Mouse (Mus musculus) lung, embryonic 16.5 days (tissue): ENCODE data around the gene Nt5c3b. TPM values are rescaled to one million over a fixed set of nuclear protein-coding genes. Genes with fewer than 3 reads are reported as not detected.

Experiments used
- ATAC-seq: fragments of 200-750 bp; cut with Nextera tagmentation; 2 replicates; pipeline ENCODE4 v1.8.0; 2017; ENCODE audit warnings: low read depth, mild to moderate bottlenecking, moderate library complexity
- H3K27ac ChIP-seq: fragments of 300-500 bp; sonication (generic); 2 replicates; pipeline ENCODE4 v1.5.1; 2014; ENCODE audit warnings: mild to moderate bottlenecking, control low read depth, low read length
- H3K27me3 ChIP-seq: fragments of 300-500 bp; sonication (generic); 2 replicates; pipeline ENCODE4 v1.6.1; 2014; ENCODE audit warnings: low read depth, low read length, mixed read lengths; ENCODE audit not compliant: control insufficient read depth, insufficient read depth
- H3K36me3 ChIP-seq: fragments of 300-500 bp; sonication (generic); 2 replicates; pipeline ENCODE4 v1.6.1; 2014; ENCODE audit warnings: low read length; ENCODE audit not compliant: control insufficient read depth, insufficient read depth
- H3K4me1 ChIP-seq: fragments of 300-500 bp; sonication (generic); replicated peaks from 2 replicates; pipeline ENCODE4 v1.6.1; 2014; ENCODE audit warnings: low read length, mixed read lengths; ENCODE audit not compliant: control insufficient read depth, insufficient read depth
- H3K4me2 ChIP-seq: fragments of 300-500 bp; sonication (generic); 2 replicates; pipeline ENCODE4 v1.6.1; 2014; ENCODE audit warnings: low read depth, low read length, control low read depth
- H3K4me3 ChIP-seq: fragments of 300-500 bp; sonication (generic); 2 replicates; pipeline ENCODE4 v1.5.1; 2014; ENCODE audit warnings: mild to moderate bottlenecking, low read length, control low read depth
- H3K9ac ChIP-seq: fragments of 300-500 bp; sonication (generic); 2 replicates; pipeline ENCODE4 v1.6.1; 2014; ENCODE audit warnings: low read length, control low read depth
- H3K9me3 ChIP-seq: fragments of 300-500 bp; sonication (generic); 2 replicates; pipeline ENCODE4 v1.6.1; 2016; ENCODE audit warnings: low read length; ENCODE audit not compliant: control insufficient read depth
- WGBS: fragments of 180-500 bp; shearing (Covaris S2); extraction: QIAGEN DNeasy Blood & Tissue Kit; methylation state at CpG from one replicate; pipeline ENCODE4 v1.1.7; 2014; 5-methylcytosine and 5-hydroxymethylcytosine counted together
- polyA plus RNA-seq: library from polyadenylated mRNA; unstranded; fragments of >200 nt; fragmentation: Nextera tagmentation; extraction: Ambion mirVana; gene quantifications from 2 replicates; pipeline ENCODE4 v1.2.1, GENCODE M21; 2015

Nt5c3b gene
- polyA plus RNA-seq, 1 experiment from 2014 or later = 129 TPM

DNA sequence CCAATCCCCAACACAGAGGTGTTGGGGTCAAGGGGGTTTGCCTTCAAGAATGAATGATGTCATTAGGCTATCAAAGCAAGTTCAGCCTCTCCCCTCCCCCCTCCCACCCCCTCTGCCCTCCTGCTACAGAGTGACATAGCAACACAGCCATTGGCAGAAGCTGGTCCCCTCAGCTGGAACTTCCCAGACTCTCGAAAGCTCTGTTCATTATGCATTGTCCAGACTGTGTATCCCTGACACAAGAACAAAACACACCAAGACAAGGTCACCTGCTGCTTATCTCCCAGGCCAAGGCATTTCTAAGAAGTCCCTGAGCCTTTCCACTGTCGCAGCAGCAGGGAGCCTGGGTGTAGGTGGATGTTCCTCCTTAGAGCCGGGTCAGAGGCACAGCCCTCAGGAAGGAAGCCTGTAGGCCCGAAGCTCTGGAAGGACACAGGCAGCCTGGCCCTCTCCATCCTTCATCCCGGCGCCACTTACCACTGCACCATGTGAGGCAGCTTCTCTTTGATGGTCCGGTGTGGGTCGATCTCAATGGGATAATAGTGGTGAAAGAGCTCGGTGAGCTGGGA lies 5.8 kb downstream of the Nt5c3b start:
- no peaks in the 10 kb centered on the region for H3K27me3 ChIP-seq
- H3K9me3 ChIP-seq = no peaks in the 10 kb centered on the region
- WGBS = 84% methylated on average over 9 of the region's 9 CpGs
- no peak overlapping the region for H3K9ac ChIP-seq
- H3K27ac ChIP-seq = no peak overlapping the region
- H3K4me1 ChIP-seq = peaks cover 10% of the 10 kb centered on the region
- ATAC-seq = no peak
- H3K36me3 ChIP-seq = peaks cover 23% of the 10 kb centered on the region
- H3K4me3 ChIP-seq = no peak overlapping the region
- no peak overlapping the region for H3K4me2 ChIP-seq

- Histone ChIP-seq H3K4me1 (no peaks in the 10 kb centered on the region), H3K9me3 (no peaks in the 10 kb centered on the region), H3K27me3 (no peaks in the 10 kb centered on the region), H3K27ac (no peak overlapping the region), H3K4me2 (no peak overlapping the region), H3K4me3 (no peak overlapping the region), H3K9ac (no peak overlapping the region), H3K36me3 (peaks cover 20% of the 10 kb centered on the region)
- 69% methylated on average over 5 of the region's 5 CpGs for WGBS
- ATAC-seq = no peak
Observed at GRCm38 (mm10) chr11:100432002-100432401, 9.6 kb downstream of the Nt5c3b start.

DNA sequence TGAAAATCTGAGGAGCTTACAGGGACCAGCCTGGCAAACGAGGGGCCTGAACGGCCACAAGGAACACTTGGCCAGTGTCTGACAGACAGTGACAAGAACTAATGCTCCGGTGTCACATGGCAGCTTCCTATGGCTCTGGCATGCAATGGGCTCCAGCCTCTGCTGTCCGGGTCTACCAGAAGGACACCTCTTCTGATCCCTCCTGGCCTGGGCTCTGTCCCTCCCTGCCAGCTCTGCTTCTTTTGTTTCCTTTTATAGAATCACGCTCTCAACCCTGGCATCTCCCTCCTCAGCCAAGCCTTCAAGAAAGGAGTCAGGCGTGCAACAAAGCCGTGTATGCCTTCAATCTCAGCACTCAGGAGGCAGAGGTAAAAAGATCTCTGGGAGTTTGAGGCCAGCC lies 11.6 kb downstream of the Nt5c3b start:
- Histone ChIP-seq H3K4me1 (no peaks in the 10 kb centered on the region), H3K27me3 (no peaks in the 10 kb centered on the region), H3K4me2 (no peak overlapping the region), H3K27ac (no peak overlapping the region), H3K4me3 (no peak overlapping the region), H3K36me3 (peaks cover 18% of the 10 kb centered on the region), H3K9me3 (no peaks in the 10 kb centered on the region), H3K9ac (no peak overlapping the region)
- no peak for ATAC-seq
- WGBS = 84% methylated on average over 7 of the region's 7 CpGs

DNA sequence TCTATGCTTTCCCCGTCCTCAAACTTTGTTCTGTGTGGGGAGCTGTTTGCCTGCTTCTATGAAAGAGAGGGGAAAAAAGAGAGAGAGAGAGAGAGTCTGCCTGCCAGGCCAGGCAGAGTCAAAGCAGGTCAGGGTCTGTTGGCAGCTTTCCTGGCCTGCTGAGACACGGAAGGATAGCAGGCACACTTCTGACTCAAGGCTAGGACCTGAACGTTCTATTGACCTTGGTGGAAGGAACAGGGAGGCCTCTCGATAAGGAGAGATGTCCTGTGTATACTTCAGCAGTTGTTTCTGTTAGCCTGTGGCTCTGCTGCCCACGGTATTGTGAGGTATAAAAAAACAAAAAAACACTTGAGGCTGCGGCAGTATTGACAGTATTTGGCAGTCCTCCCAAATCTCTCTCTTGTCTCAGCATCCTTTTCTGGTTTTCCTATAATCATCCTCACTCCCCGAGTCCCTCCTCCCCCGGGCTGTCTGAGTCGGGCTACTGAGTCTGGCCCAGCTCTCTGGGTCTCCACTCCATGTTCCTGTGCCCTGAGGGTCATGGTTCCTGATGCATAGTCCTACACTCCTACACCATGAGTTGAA lies 12.9 kb downstream of the Nt5c3b start:
- H3K9me3 ChIP-seq = no peaks in the 10 kb centered on the region
- 48% methylated on average over 9 of the region's 9 CpGs for WGBS
- H3K36me3 ChIP-seq = peaks cover 22% of the 10 kb centered on the region
- no peak overlapping the region for H3K4me2 ChIP-seq
- no peak overlapping the region for H3K4me3 ChIP-seq
- no peak overlapping the region for H3K9ac ChIP-seq
- ATAC-seq = 0 out of 2 replicates have a peak, but pooled peaks have one; percentile 35
- no peaks in the 10 kb centered on the region for H3K4me1 ChIP-seq
- H3K27ac ChIP-seq = no peak overlapping the region
- H3K27me3 ChIP-seq = no peaks in the 10 kb centered on the region

GRCm38 (mm10) chr11:100426820-100427219 lies 14.8 kb downstream of the Nt5c3b start:
- H3K9me3 ChIP-seq = no peaks in the 10 kb centered on the region
- H3K4me1 ChIP-seq = no peaks in the 10 kb centered on the region
- no peak overlapping the region for H3K27ac ChIP-seq
- peaks cover 28% of the 10 kb centered on the region for H3K36me3 ChIP-seq
- H3K9ac ChIP-seq = no peak overlapping the region
- H3K4me2 ChIP-seq = no peak overlapping the region
- ATAC-seq = no peak
- 77% methylated on average over 3 of the region's 3 CpGs for WGBS
- no peaks in the 10 kb centered on the region for H3K27me3 ChIP-seq
- H3K4me3 ChIP-seq = no peak overlapping the region

- H3K4me1 ChIP-seq = no peaks in the 10 kb centered on the region
- 24% methylated on average over 7 of the region's 7 CpGs for WGBS
Observed at GRCm38 (mm10) chr11:100425851-100426250, 15.8 kb downstream of the Nt5c3b start.

GRCm38 (mm10) chr11:100423836-100424235 lies 17.8 kb downstream of the Nt5c3b start:
- no peaks in the 10 kb centered on the region for H3K4me1 ChIP-seq
- WGBS = 82% methylated on average over 7 of the region's 7 CpGs
- peaks cover 25% of the 10 kb centered on the region for H3K36me3 ChIP-seq
- H3K27ac ChIP-seq = no peak overlapping the region
- no peak overlapping the region for H3K4me2 ChIP-seq
- H3K9ac ChIP-seq = no peak overlapping the region
- ATAC-seq = no peak
- no peak overlapping the region for H3K4me3 ChIP-seq
- no peaks in the 10 kb centered on the region for H3K27me3 ChIP-seq
- no peaks in the 10 kb centered on the region for H3K9me3 ChIP-seq

More at GRCm38 (mm10) chr11:100425851-100426250, 15.8 kb downstream of the Nt5c3b start:
- Histone ChIP-seq H3K9me3 (no peaks in the 10 kb centered on the region), H3K4me3 (no peak overlapping the region), H3K9ac (no peak overlapping the region), H3K4me2 (no peak overlapping the region), H3K27me3 (no peaks in the 10 kb centered on the region), H3K36me3 (peaks cover 29% of the 10 kb centered on the region), H3K27ac (no peak overlapping the region)
- peak; percentile 38 for ATAC-seq

- Histone ChIP-seq H3K27ac (no peak overlapping the region), H3K4me3 (no peak overlapping the region), H3K27me3 (no peaks in the 10 kb centered on the region), H3K9ac (no peak overlapping the region), H3K9me3 (no peaks in the 10 kb centered on the region), H3K36me3 (peaks cover 25% of the 10 kb centered on the region), H3K4me2 (no peak overlapping the region), H3K4me1 (peaks cover 7% of the 10 kb centered on the region)
- WGBS = 74% methylated on average over 8 of the region's 8 CpGs
- ATAC-seq = no peak
Observed at GRCm38 (mm10) chr11:100421537-100421936, 20.1 kb downstream of the Nt5c3b start.

DNA sequence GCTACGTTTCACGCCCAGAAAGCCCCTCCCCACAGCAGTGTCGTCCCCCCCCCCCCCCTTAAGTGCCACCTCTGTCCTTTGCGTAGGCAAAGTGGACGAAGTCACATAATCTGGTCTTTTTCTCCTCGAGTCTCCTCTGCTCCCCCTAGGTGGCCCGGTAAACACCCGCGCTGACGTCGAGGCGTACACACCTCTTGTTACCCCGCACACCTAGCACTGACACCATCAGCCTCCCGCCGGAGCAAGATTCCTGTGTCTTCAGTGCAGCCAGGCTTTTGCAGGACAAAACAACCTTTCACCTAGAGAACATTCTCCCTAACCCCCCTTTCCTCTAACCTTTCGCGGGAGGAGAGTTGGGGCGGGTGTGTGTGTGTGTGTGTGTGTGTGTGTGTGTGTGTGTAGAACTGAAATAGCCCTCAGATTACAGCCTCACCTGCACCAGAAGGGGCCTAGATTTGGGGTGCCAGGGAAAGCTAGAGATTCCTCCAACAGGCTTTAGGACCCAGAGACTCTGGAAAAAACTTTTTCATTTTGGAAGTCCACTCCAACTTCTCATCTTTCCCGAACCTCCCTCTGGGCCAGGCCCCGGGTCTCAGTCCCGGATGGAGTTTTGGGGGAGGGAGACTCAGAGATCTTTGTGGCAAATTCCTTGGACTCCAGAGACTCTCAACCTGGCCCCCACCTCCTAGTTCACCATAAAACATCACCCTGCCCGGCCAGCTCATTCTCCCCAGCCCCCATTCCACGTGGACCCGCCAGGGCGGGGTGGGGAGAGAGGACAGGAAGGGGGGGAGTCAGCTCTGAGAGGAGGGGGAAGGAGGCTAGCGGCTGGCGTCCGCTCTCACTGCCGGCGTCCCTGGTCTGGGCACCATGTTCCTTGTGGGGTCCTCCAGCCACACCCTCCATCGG lies 26.4 kb downstream of the Nt5c3b start, which contains the start of gene Fkbp10:
Gene Fkbp10, plus strand, starts transcription at position 784 of the 909 bp plus-strand sequence.
- peak; percentile 54 for ATAC-seq
- Histone ChIP-seq H3K4me2 (peak within 1 kb of the TSS; percentile 79), H3K4me3 (peak within 1 kb of the TSS; percentile 84), H3K4me1 (peaks cover 38% of the 10 kb centered on the region), H3K9me3 (no peaks in the 10 kb centered on the region), H3K36me3 (0 out of 2 replicates have a peak, but pooled peaks cover 3% of the 10 kb centered on the region), H3K27ac (peak within 1 kb of the TSS; percentile 97), H3K9ac (peak within 1 kb of the TSS; percentile 91), H3K27me3 (no peaks in the 10 kb centered on the region)
- under 1% methylated on average over 31 of the region's 31 CpGs for WGBS
